Mouse (Mus musculus) stomach, postnatal 0 days (tissue): Measurements from ENCODE around the gene Olfr1396.

Experiments used
- CTCF ChIP-seq: IDR thresholded peaks from 2 replicates; pipeline ENCODE4 v1.5.1; 2016; ENCODE audit warnings: antibody characterized with exemption, low read depth, mild to moderate bottlenecking, moderate library complexity
- EP300 ChIP-seq: optimal IDR thresholded peaks from 2 replicates; pipeline ENCODE3; 2016; ENCODE audit warnings: antibody characterized with exemption

GRCm38 (mm10) chr11:49119635-49120034 is 5.0 kb upstream of the Olfr1396 start:
- TF ChIP-seq CTCF = no peak
- no peak for TF ChIP-seq EP300
